Mouse (Mus musculus) heart, postnatal 0 days (tissue): Measurements from ENCODE around the gene Krt14. TPM values are rescaled to one million over a fixed set of nuclear protein-coding genes. Genes with fewer than 3 reads are reported as not detected.
A peak's percentile ranks its signal among the peaks of the same experiment; 100 is the strongest.

ENCODE experiments used
- ATAC-seq: fragments of 200-750 bp; cut with Nextera tagmentation; 2 replicates; pipeline ENCODE4 v1.8.0; 2017; ENCODE audit warnings: low read depth, moderate number of reproducible peaks, moderate library complexity; ENCODE audit not compliant: insufficient read depth
- DNase-seq: peaks from one replicate; pipeline ENCODE4 v3.0.0-alpha.2; 2016; ENCODE audit warnings: low spot score
- H3K27ac ChIP-seq: fragments of 300-500 bp; sonication (generic); 2 replicates; pipeline ENCODE4 v1.5.1; 2014; ENCODE audit warnings: low read depth, mild to moderate bottlenecking
- H3K27me3 ChIP-seq: fragments of 300-500 bp; sonication (generic); 2 replicates; pipeline ENCODE4 v1.6.1; 2014; ENCODE audit warnings: low read length, mixed read lengths; ENCODE audit not compliant: control insufficient read depth, insufficient read depth
- H3K36me3 ChIP-seq: fragments of 300-500 bp; sonication (generic); replicated peaks from 2 replicates; pipeline ENCODE4 v1.6.1; 2014; ENCODE audit warnings: low read length, mixed read lengths; ENCODE audit not compliant: control insufficient read depth, insufficient read depth
- H3K4me1 ChIP-seq: fragments of 300-500 bp; sonication (generic); 2 replicates; pipeline ENCODE4 v1.6.1; 2014; ENCODE audit warnings: antibody characterized with exemption; ENCODE audit not compliant: control insufficient read depth, insufficient read depth
- H3K4me2 ChIP-seq: fragments of 300-500 bp; sonication (generic); 2 replicates; pipeline ENCODE4 v1.6.1; 2014; ENCODE audit warnings: low read depth, mild to moderate bottlenecking, low read length, moderate library complexity
- H3K4me3 ChIP-seq: fragments of 300-500 bp; sonication (generic); 2 replicates; pipeline ENCODE4 v1.5.1; 2014; ENCODE audit warnings: low read depth, low read length
- H3K9ac ChIP-seq: fragments of 300-500 bp; sonication (generic); replicated peaks from 2 replicates; pipeline ENCODE4 v1.6.1; 2014; ENCODE audit warnings: low read depth, low read length, mixed read lengths
- H3K9me3 ChIP-seq: fragments of 300-500 bp; sonication (generic); replicated peaks from 2 replicates; pipeline ENCODE4 v1.6.1; 2016; ENCODE audit warnings: low read length; ENCODE audit not compliant: control insufficient read depth
- CTCF ChIP-seq: IDR thresholded peaks from 2 replicates; pipeline ENCODE4 v1.5.1; 2016; ENCODE audit warnings: antibody characterized with exemption, control low read depth, low read depth
- EP300 ChIP-seq: IDR thresholded peaks from 2 replicates; pipeline ENCODE4 v1.6.1; 2016; ENCODE audit warnings: antibody characterized with exemption, low read depth
- WGBS: fragments of 180-500 bp; shearing (Covaris S2); extraction: QIAGEN DNeasy Blood & Tissue Kit; methylation state at CpG from one replicate; pipeline ENCODE4 v1.1.7; 2014; 5-methylcytosine and 5-hydroxymethylcytosine counted together
- polyA plus RNA-seq: library from polyadenylated mRNA; unstranded; fragments of >200 nt; fragmentation: Nextera tagmentation; extraction: Ambion mirVana; gene quantifications from 2 replicates; pipeline ENCODE4 v1.2.1, GENCODE M21; 2015
- total RNA-seq: library from RNA; depleted of rRNA; stranded (reverse); fragments of >200 nt; gene quantifications from 2 replicates; pipeline ENCODE4 v1.2.3, GENCODE M21; 2014; ENCODE audit warnings: low replicate concordance; rRNA removed

Krt14 gene
- total and polyA plus RNA-seq, 2 experiments from 2014 or later: 2.3 to 2.8 TPM

GRCm38 (mm10) chr11:100157908-100158477 lies 49.4 kb downstream of the Krt14 start:
- DNase-seq (no peak), ATAC-seq (no peak)
- WGBS: 76% methylated on average over 6 of the region's 6 CpGs
- Histone ChIP-seq H3K9me3 (no peaks in the 10 kb centered on the region), H3K27me3 (no peaks in the 10 kb centered on the region), H3K4me1 (peaks cover 6% of the 10 kb centered on the region; the same call in 1 of the 2 replicates), H3K9ac (no peak overlapping the region), H3K36me3 (no peaks in the 10 kb centered on the region), H3K4me3 (no peak overlapping the region), H3K27ac (no peak overlapping the region), H3K4me2 (no peak overlapping the region)
- TF ChIP-seq CTCF (no peak), EP300 (no peak)

GRCm38 (mm10) chr11:100157331-100157730 lies 50.0 kb downstream of the Krt14 start:
- Histone ChIP-seq H3K27ac (no peak overlapping the region), H3K9me3 (no peaks in the 10 kb centered on the region), H3K4me2 (no peak overlapping the region), H3K36me3 (no peaks in the 10 kb centered on the region), H3K4me1 (peaks cover 6% of the 10 kb centered on the region; the same call in 1 of the 2 replicates), H3K27me3 (no peaks in the 10 kb centered on the region), H3K9ac (no peak overlapping the region), H3K4me3 (no peak overlapping the region)
- no peak for ATAC-seq
- DNase-seq: no peak
- TF ChIP-seq EP300: no peak
- no peak for TF ChIP-seq CTCF
- WGBS: 74% methylated on average over 3 of the region's 3 CpGs

- H3K27ac ChIP-seq: 0 out of 2 replicates have a peak overlapping the region, but pooled peaks have one; percentile 38
- H3K9ac ChIP-seq: no peak overlapping the region
- no peak overlapping the region for H3K4me2 ChIP-seq
- ATAC-seq (no peak), DNase-seq (no peak)
- H3K9me3 ChIP-seq: no peaks in the 10 kb centered on the region
- H3K27me3 ChIP-seq: no peaks in the 10 kb centered on the region
- no peak for TF ChIP-seq EP300
- TF ChIP-seq CTCF: no peak
- WGBS: 27% methylated on average over 8 of the region's 8 CpGs
- H3K4me1 ChIP-seq: peaks cover 6% of the 10 kb centered on the region; the same call in 1 of the 2 replicates
- no peaks in the 10 kb centered on the region for H3K36me3 ChIP-seq
- H3K4me3 ChIP-seq: no peak overlapping the region
Measured at GRCm38 (mm10) chr11:100155497-100156255, 51.7 kb downstream of the Krt14 start.

Other genes with a start within 250 kb of the Krt14 start
- not detected in 2 replicates for gene Krtap29-1, start 228.5 kb downstream of the Krt14 start, total RNA-seq
- gene Krtap29-1, start 228.5 kb downstream of the Krt14 start, polyA plus RNA-seq: not detected in 2 replicates
- gene Krtap16-1, start 221.0 kb downstream of the Krt14 start, total RNA-seq: not detected in 2 replicates
- not detected in 2 replicates for gene Krtap16-1, start 221.0 kb downstream of the Krt14 start, polyA plus RNA-seq
- gene Krtap17-1, start 213.6 kb downstream of the Krt14 start, total RNA-seq: not detected in 2 replicates
- not detected in 2 replicates for gene Krtap17-1, start 213.6 kb downstream of the Krt14 start, polyA plus RNA-seq
- not detected in 2 replicates for gene Krt33a, start 191.3 kb downstream of the Krt14 start, total RNA-seq
- gene Krt33a, start 191.3 kb downstream of the Krt14 start, polyA plus RNA-seq: not detected in 2 replicates
- gene Krt33b, start 177.7 kb downstream of the Krt14 start, total RNA-seq: not detected in 2 replicates
- gene Krt33b, start 177.7 kb downstream of the Krt14 start, polyA plus RNA-seq: not detected in 2 replicates
- gene Krt34, start 166.0 kb downstream of the Krt14 start, total RNA-seq: not detected in 2 replicates
- gene Krt34, start 166.0 kb downstream of the Krt14 start, polyA plus RNA-seq: not detected in 2 replicates
- not detected in 2 replicates for gene Krt31, start 157.0 kb downstream of the Krt14 start, total RNA-seq
- not detected in 2 replicates for gene Krt31, start 157.0 kb downstream of the Krt14 start, polyA plus RNA-seq
- gene Krt32, start 119.3 kb downstream of the Krt14 start, total RNA-seq: not detected in 2 replicates
- gene Krt32, start 119.3 kb downstream of the Krt14 start, polyA plus RNA-seq: not detected in 2 replicates
- not detected in 2 replicates for gene Krt35, start 111.3 kb downstream of the Krt14 start, total RNA-seq
- gene Krt35, start 111.3 kb downstream of the Krt14 start, polyA plus RNA-seq: not detected in 2 replicates
- gene Krt36, start 101.9 kb downstream of the Krt14 start, total RNA-seq: not detected in 2 replicates
- not detected in 2 replicates for gene Krt36, start 101.9 kb downstream of the Krt14 start, polyA plus RNA-seq
- gene Krt13, start 86.0 kb downstream of the Krt14 start, total RNA-seq: not detected in 2 replicates
- 0.30 TPM in 1 of 2 replicates, not detected in the other for gene Krt13, start 86.0 kb downstream of the Krt14 start, polyA plus RNA-seq
- 0.12 and 8.1 TPM in 2 replicates for gene Krt15, start 71.6 kb downstream of the Krt14 start, total RNA-seq
- gene Krt15, start 71.6 kb downstream of the Krt14 start, polyA plus RNA-seq: 0.40 and 2.8 TPM in 2 replicates
- gene Krt19, start 58.9 kb downstream of the Krt14 start, total RNA-seq: 22.5 and 52.2 TPM in 2 replicates
- 20.6 and 29.3 TPM in 2 replicates for gene Krt19, start 58.9 kb downstream of the Krt14 start, polyA plus RNA-seq
- gene Krt9, start 14.3 kb downstream of the Krt14 start, total RNA-seq: not detected in 2 replicates
- not detected in 2 replicates for gene Krt9, start 14.3 kb downstream of the Krt14 start, polyA plus RNA-seq
- gene Krt16, start 41.4 kb upstream of the Krt14 start, total RNA-seq: not detected in 2 replicates
- gene Krt16, start 41.4 kb upstream of the Krt14 start, polyA plus RNA-seq: not detected in 2 replicates
- gene Krt17, start 53.5 kb upstream of the Krt14 start, total RNA-seq: 2.2 TPM in 1 of 2 replicates, not detected in the other
- 0.14 and 0.32 TPM in 2 replicates for gene Krt17, start 53.5 kb upstream of the Krt14 start, polyA plus RNA-seq
- gene Krt42, start 62.3 kb upstream of the Krt14 start, total RNA-seq: not detected in 2 replicates
- not detected in 2 replicates for gene Krt42, start 62.3 kb upstream of the Krt14 start, polyA plus RNA-seq
- gene Eif1, start 112.3 kb upstream of the Krt14 start, total RNA-seq: 64.1 and 105 TPM in 2 replicates
- 1,927 and 2,123 TPM in 2 replicates for gene Eif1, start 112.3 kb upstream of the Krt14 start, polyA plus RNA-seq
- not detected in 2 replicates for gene Gast, start 126.9 kb upstream of the Krt14 start, total RNA-seq
- not detected in 2 replicates for gene Gast, start 126.9 kb upstream of the Krt14 start, polyA plus RNA-seq
- gene Hap1, start 148.6 kb upstream of the Krt14 start, total RNA-seq: 3.5 and 5.7 TPM in 2 replicates
- 2.0 TPM in 2 replicates for gene Hap1, start 148.6 kb upstream of the Krt14 start, polyA plus RNA-seq
- 319 and 341 TPM in 2 replicates for gene Jup, start 190.2 kb upstream of the Krt14 start, total RNA-seq
- 135 and 142 TPM in 2 replicates for gene Jup, start 190.2 kb upstream of the Krt14 start, polyA plus RNA-seq
- 58.0 and 66.1 TPM in 2 replicates for gene P3h4, start 207.3 kb upstream of the Krt14 start, total RNA-seq
- 39.3 and 42.9 TPM in 2 replicates for gene P3h4, start 207.3 kb upstream of the Krt14 start, polyA plus RNA-seq
- 106 and 114 TPM in 2 replicates for gene Fkbp10, start 208.1 kb upstream of the Krt14 start, total RNA-seq
- gene Fkbp10, start 208.1 kb upstream of the Krt14 start, polyA plus RNA-seq: 93.0 and 95.9 TPM in 2 replicates
- gene Nt5c3b, start 234.3 kb upstream of the Krt14 start, total RNA-seq: 54.4 and 68.3 TPM in 2 replicates
- 84.7 and 85.0 TPM in 2 replicates for gene Nt5c3b, start 234.3 kb upstream of the Krt14 start, polyA plus RNA-seq
- not detected in 2 replicates for gene Klhl10, start 234.4 kb upstream of the Krt14 start, total RNA-seq
- 0.34 and 0.47 TPM in 2 replicates for gene Klhl10, start 234.4 kb upstream of the Krt14 start, polyA plus RNA-seq